Mouse (Mus musculus) gastrocnemius, postnatal 14 days (tissue): ENCODE measurements around the gene Phf14. TPM values are rescaled to one million over a fixed set of nuclear protein-coding genes. Genes with fewer than 3 reads are reported as not detected.
"Not testable (repeated sequence)": the region's sequence is repeated elsewhere in the genome, so short reads cannot be mapped to it uniquely, and the experiment has no call there.

Source experiments
- DNase-seq: peaks from one replicate; pipeline ENCODE4 v3.0.0; 2021; ENCODE audit warnings: mixed read lengths
- intact Hi-C: fragments of 180-260 bp; cut with DNase I; formaldehyde crosslinking; loops from one replicate; pipeline ENCODE4 v1.15.1; 2025; ENCODE audit warnings: low total_unique reads
- total RNA-seq, 2 experiments: library from RNA; stranded (reverse); gene quantifications; 2 replicates each; pipeline ENCODE4 v1.2.3; 2021

The Phf14 gene
- total RNA-seq, 2 experiments from 2014 or later = 24.6 to 25.9 TPM

GRCm38 (mm10) chr6:12082125-12082524, 174.5 kb downstream of the Phf14 start:
- no peak for DNase-seq
- intact Hi-C loops = no loop called here

GRCm38 (mm10) chr6:12082531-12083216, 175.1 kb downstream of the Phf14 start:
- no peak for DNase-seq

GRCm38 (mm10) chr6:12084721-12085120, 177.1 kb downstream of the Phf14 start:
- no peak for DNase-seq
- intact Hi-C loops = no loop called here

More at GRCm38 (mm10) chr6:12082531-12083216, 175.1 kb downstream of the Phf14 start:
- intact Hi-C loops = no loop called here

GRCm38 (mm10) chr6:12089439-12089992, 181.9 kb downstream of the Phf14 start:
- DNase-seq = no peak
- intact Hi-C loops = no loop called here

- intact Hi-C loops = no loop called here
- DNase-seq = no peak
These were observed 188.1 kb downstream of the Phf14 start for GRCm38 (mm10) chr6:12095716-12096115.

- intact Hi-C loops = no loop called here
These were observed 189.5 kb downstream of the Phf14 start for GRCm38 (mm10) chr6:12097125-12097524.

GRCm38 (mm10) chr6:12105144-12105543, 197.5 kb downstream of the Phf14 start:
- no peak for DNase-seq
- intact Hi-C loops = no loop called here

More at GRCm38 (mm10) chr6:12097125-12097524, 189.5 kb downstream of the Phf14 start:
- DNase-seq = no peak

- no peak for DNase-seq
- intact Hi-C loops = no loop called here
These were observed 199.7 kb downstream of the Phf14 start for GRCm38 (mm10) chr6:12107326-12107725.

GRCm38 (mm10) chr6:12107786-12108185, 200.2 kb downstream of the Phf14 start:
- intact Hi-C loops = no loop called here
- no peak for DNase-seq

- DNase-seq = no peak
- intact Hi-C loops = no loop called here
These were observed 209.6 kb downstream of the Phf14 start for GRCm38 (mm10) chr6:12116926-12117818.

GRCm38 (mm10) chr6:12117819-12118570, 210.4 kb downstream of the Phf14 start:
- no peak for DNase-seq
- intact Hi-C loops = no loop called here

- no peak for DNase-seq
- intact Hi-C loops = loop anchor here (10.0 kb wide), 1 partner anchor 328 kb away; no protein-coding TSS in a partner anchor
These were observed 215.2 kb downstream of the Phf14 start for GRCm38 (mm10) chr6:12122759-12123158.

- intact Hi-C loops = loop anchor here (10.0 kb wide), 1 partner anchor 330 kb away; no protein-coding TSS in a partner anchor
- DNase-seq = peak; percentile 19
These were observed 217.6 kb downstream of the Phf14 start for GRCm38 (mm10) chr6:12125031-12125803.

GRCm38 (mm10) chr6:12126601-12127000, 219.0 kb downstream of the Phf14 start:
- DNase-seq = not testable (repeated sequence)
- intact Hi-C loops = loop anchor here (10.0 kb wide), 1 partner anchor 332 kb away; no protein-coding TSS in a partner anchor

GRCm38 (mm10) chr6:12127287-12127686, 219.7 kb downstream of the Phf14 start:
- intact Hi-C loops = loop anchor here (10.0 kb wide), 1 partner anchor 332 kb away; no protein-coding TSS in a partner anchor
- DNase-seq = no peak
